Mouse (Mus musculus) intestine, embryonic 16.5 days (tissue): ENCODE data around the gene Ttf2. TPM values are rescaled to one million over a fixed set of nuclear protein-coding genes. Genes with fewer than 3 reads are reported as not detected.

Experiments
- ATAC-seq: fragments of 200-750 bp; cut with Nextera tagmentation; 2 replicates; pipeline ENCODE4 v1.8.0; 2017; ENCODE audit warnings: moderate TSS enrichment, moderate library complexity
- H3K27ac ChIP-seq: fragments of 300-500 bp; sonication (generic); 2 replicates; pipeline ENCODE4 v1.5.1; 2014; ENCODE audit warnings: mild to moderate bottlenecking, low read length
- H3K27me3 ChIP-seq: fragments of 300-500 bp; sonication (generic); replicated peaks from 2 replicates; pipeline ENCODE4 v1.6.1; 2014; ENCODE audit warnings: low read length, control low read depth, mixed read lengths; ENCODE audit not compliant: control insufficient read depth, insufficient read depth
- H3K36me3 ChIP-seq: fragments of 300-500 bp; sonication (generic); 2 replicates; pipeline ENCODE4 v1.6.1; 2014; ENCODE audit warnings: low read length, control low read depth; ENCODE audit not compliant: control insufficient read depth, insufficient read depth
- H3K4me1 ChIP-seq: fragments of 300-500 bp; sonication (generic); 2 replicates; pipeline ENCODE4 v1.6.1; 2014; ENCODE audit warnings: low read length, control low read depth, mixed read lengths; ENCODE audit not compliant: control insufficient read depth, insufficient read depth
- H3K4me2 ChIP-seq: fragments of 300-500 bp; sonication (generic); 2 replicates; pipeline ENCODE4 v1.6.1; 2014; ENCODE audit warnings: low read depth, low read length, control low read depth
- H3K4me3 ChIP-seq: fragments of 300-500 bp; sonication (generic); 2 replicates; pipeline ENCODE4 v1.5.1; 2014; ENCODE audit warnings: mild to moderate bottlenecking, low read length
- H3K9ac ChIP-seq: fragments of 300-500 bp; sonication (generic); 2 replicates; pipeline ENCODE4 v1.6.1; 2014; ENCODE audit warnings: low read depth, low read length
- H3K9me3 ChIP-seq: fragments of 300-500 bp; sonication (generic); 2 replicates; pipeline ENCODE4 v1.6.1; 2016; ENCODE audit warnings: low read length, control low read depth; ENCODE audit not compliant: control insufficient read depth
- WGBS: fragments of 180-500 bp; shearing (Covaris S2); extraction: QIAGEN DNeasy Blood & Tissue Kit; methylation state at CpG from one replicate; pipeline ENCODE4 v1.1.7; 2014; 5-methylcytosine and 5-hydroxymethylcytosine counted together
- polyA plus RNA-seq: library from polyadenylated mRNA; unstranded; fragments of >200 nt; fragmentation: Nextera tagmentation; extraction: Ambion mirVana; gene quantifications from 2 replicates; pipeline ENCODE4 v1.2.1, GENCODE M21; 2015

The Ttf2 gene
- polyA plus RNA-seq, 1 experiment from 2014 or later: 10.5 TPM

DNA sequence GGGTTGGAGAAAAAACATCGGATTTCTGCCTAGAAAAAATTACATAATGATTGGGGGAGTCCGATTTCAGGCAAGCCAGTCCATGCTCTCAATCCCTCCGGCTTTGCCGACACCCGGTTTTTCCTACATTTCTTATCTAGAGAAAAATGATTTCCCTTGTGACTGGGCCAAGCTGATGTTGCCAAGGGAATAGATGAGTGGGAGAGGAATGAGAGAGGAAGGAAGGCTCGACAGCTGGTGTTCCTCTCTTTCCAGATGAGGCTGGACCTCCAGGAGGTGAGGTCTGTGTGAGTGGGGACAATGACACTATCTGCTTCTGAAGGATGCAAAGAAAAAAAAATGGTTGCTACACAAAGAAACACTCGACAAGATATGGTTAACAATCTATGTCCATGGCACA lies 23.7 kb upstream of the Ttf2 start:
- Histone ChIP-seq H3K9ac (no peak overlapping the region), H3K27me3 (no peaks in the 10 kb centered on the region), H3K4me1 (0 out of 2 replicates have a peak, but pooled peaks cover 3% of the 10 kb centered on the region), H3K9me3 (no peaks in the 10 kb centered on the region), H3K4me2 (no peak overlapping the region), H3K36me3 (no peaks in the 10 kb centered on the region), H3K4me3 (no peak overlapping the region), H3K27ac (no peak overlapping the region)
- 68% methylated on average over 7 of the region's 7 CpGs for WGBS
- ATAC-seq: no peak

DNA sequence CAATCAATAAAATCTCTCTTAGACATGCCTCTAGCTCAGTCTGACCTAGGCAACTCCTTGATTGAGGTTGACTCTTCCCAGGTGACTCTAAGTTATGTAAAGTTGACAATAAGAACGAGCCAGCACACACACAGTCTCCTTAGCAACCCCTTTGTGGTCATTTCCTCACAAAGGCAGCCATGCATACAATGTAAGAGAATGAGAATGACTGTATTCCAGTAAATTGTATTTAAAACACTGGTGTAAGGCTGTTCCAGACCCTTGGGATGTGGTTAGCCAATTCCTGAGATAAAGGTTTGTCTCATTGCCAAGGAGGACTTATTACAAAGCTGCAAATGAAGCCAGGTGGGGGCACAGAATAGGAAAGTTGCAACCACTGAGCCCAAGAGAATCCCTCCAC lies 20.8 kb upstream of the Ttf2 start:
- no peak overlapping the region for H3K27ac ChIP-seq
- H3K36me3 ChIP-seq: no peaks in the 10 kb centered on the region
- H3K4me3 ChIP-seq: no peak overlapping the region
- H3K4me2 ChIP-seq: no peak overlapping the region
- H3K9ac ChIP-seq: no peak overlapping the region
- WGBS: 61% methylated on average over 1 of the region's 1 CpGs
- no peaks in the 10 kb centered on the region for H3K27me3 ChIP-seq
- no peak for ATAC-seq
- no peaks in the 10 kb centered on the region for H3K9me3 ChIP-seq
- 0 out of 2 replicates have a peak, but pooled peaks cover 3% of the 10 kb centered on the region for H3K4me1 ChIP-seq

DNA sequence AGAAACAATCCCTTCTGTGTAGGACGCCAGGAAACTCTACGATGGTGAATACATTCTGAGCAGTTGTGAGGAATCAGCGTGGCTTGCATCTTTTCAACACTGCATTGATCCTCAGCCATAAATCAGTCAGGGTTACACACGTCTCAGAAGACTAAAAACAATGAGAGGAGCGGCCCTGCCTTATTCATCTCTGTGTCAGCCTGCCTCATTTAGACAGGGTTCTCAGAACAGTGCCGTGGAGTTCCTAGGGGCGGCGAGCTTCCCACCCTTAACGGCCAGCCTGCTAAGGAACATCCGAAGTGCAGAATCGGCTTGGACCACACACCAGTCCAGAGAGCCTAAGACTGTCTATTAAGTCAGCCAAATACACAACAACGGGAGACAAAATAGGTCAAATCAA lies 20.0 kb upstream of the Ttf2 start:
- H3K27ac ChIP-seq: no peak overlapping the region
- ATAC-seq: no peak
- 31% methylated on average over 12 of the region's 12 CpGs for WGBS
- H3K4me1 ChIP-seq: 0 out of 2 replicates have a peak, but pooled peaks cover 3% of the 10 kb centered on the region
- no peak overlapping the region for H3K4me2 ChIP-seq
- no peaks in the 10 kb centered on the region for H3K9me3 ChIP-seq
- H3K4me3 ChIP-seq: no peak overlapping the region
- H3K9ac ChIP-seq: no peak overlapping the region
- H3K27me3 ChIP-seq: no peaks in the 10 kb centered on the region
- no peaks in the 10 kb centered on the region for H3K36me3 ChIP-seq

DNA sequence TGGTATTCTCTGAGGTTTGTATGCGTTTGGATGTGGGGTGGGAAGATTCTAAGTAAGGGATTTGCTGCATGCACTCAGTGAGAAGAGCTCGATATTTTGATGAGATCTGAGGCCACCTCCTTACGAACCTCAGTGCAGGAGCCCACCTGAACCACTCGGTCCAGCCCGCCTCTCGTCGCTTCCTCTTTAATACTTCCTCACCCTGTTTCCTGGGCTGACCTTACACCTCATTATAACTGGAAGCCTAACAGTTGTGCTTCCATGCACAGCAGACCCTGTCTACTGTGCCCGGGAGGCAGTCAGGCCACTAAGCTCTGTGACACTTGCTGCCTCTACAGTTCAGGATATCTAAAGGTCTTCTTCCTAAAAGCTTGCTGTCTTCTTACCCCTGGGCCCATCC lies 9.8 kb upstream of the Ttf2 start:
- H3K27me3 ChIP-seq: no peaks in the 10 kb centered on the region
- H3K9ac ChIP-seq: no peak overlapping the region
- ATAC-seq: no peak
- H3K4me1 ChIP-seq: no peaks in the 10 kb centered on the region
- no peaks in the 10 kb centered on the region for H3K9me3 ChIP-seq
- 84% methylated on average over 8 of the region's 8 CpGs for WGBS
- H3K4me3 ChIP-seq: no peak overlapping the region
- H3K4me2 ChIP-seq: no peak overlapping the region
- H3K36me3 ChIP-seq: no peaks in the 10 kb centered on the region
- H3K27ac ChIP-seq: no peak overlapping the region

DNA sequence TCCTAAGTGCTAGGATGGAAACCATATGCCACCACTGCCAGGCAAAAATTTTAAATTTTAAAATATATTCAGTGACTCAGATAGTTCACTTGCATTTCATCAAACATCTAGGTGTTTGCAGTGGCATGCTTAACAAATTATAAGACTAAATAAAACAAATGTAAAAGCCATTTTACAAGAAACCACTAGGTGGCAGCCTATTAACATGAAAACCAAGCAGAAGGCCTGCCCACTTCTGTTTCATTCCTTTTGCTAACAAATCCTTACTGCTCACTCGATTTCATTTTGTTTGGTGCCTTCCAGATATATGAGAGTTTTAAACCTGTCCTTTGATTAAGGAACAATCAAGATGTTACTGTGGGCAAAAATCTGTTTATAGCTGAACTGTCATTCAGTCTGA lies 4.4 kb upstream of the Ttf2 start:
- Histone ChIP-seq H3K36me3 (no peaks in the 10 kb centered on the region), H3K4me3 (no peak overlapping the region), H3K9me3 (no peaks in the 10 kb centered on the region), H3K4me2 (no peak overlapping the region), H3K9ac (no peak overlapping the region), H3K27ac (no peak overlapping the region), H3K4me1 (0 out of 2 replicates have a peak, but pooled peaks cover 4% of the 10 kb centered on the region), H3K27me3 (no peaks in the 10 kb centered on the region)
- no peak for ATAC-seq
- 0% methylated on average over 1 of the region's 1 CpGs for WGBS

DNA sequence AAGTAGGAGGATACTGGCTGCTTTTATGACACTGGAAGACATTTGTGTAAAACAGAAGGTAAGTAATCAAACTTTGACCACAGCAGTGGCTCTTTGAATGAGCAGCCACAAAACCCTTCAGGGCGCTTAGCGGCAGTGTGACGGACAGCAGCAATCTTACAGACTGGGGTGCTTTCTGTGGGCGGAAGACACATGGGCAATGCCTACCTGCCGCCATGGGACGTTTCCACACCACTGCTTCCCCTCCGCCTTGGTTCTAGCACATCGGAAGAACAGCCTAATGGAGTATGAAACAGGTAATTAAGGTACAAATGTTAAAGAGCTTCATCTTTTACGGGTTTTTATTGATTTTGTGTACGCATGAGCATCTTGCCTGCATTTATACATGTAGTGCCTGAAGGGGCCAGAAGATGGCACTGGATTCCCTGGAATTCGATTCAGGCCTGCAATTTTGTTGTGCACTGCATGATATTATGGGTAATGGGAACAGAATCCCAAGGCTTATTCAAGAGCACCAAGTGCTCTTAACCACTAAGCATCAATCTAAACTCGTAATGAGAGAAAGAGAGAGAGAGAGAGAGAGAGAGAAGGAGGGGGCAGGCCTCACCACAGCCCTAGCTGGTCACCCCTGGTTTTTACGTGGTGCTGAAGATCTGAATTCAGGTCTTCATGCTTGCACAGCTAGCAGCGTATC lies 5.5 kb downstream of the Ttf2 start:
- H3K4me3 ChIP-seq: no peak overlapping the region
- no peak for ATAC-seq
- H3K9me3 ChIP-seq: no peaks in the 10 kb centered on the region
- 80% methylated on average over 14 of the region's 14 CpGs for WGBS
- H3K9ac ChIP-seq: no peak overlapping the region
- H3K4me2 ChIP-seq: no peak overlapping the region
- no peak overlapping the region for H3K27ac ChIP-seq
- H3K4me1 ChIP-seq: no peaks in the 10 kb centered on the region
- peaks cover 9% of the 10 kb centered on the region; the same call in 1 of the 2 replicates for H3K36me3 ChIP-seq
- no peaks in the 10 kb centered on the region for H3K27me3 ChIP-seq

DNA sequence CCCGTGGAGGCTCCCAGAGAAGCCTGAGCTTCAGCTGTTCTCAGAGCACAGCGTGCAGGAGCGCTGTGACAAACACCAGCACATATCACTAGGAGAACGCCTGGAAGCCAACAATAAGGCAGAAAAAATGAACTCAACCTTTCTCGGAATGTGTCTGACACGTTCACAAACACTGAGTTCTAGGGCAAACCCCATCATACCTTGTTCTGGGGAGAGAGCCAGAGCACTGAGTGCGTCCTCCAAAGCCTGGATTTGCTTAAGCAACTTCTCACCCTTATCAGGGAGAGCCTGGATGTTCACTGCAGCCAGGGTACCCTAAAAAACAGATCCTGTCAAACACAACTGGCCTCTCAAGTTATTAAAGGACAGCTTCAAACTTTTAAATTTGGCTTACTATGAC lies 8.0 kb downstream of the Ttf2 start:
- no peak for ATAC-seq
- Histone ChIP-seq H3K4me3 (no peak overlapping the region), H3K9ac (no peak overlapping the region), H3K4me2 (no peak overlapping the region), H3K9me3 (no peaks in the 10 kb centered on the region), H3K4me1 (no peaks in the 10 kb centered on the region), H3K36me3 (peaks cover 9% of the 10 kb centered on the region; the same call in 1 of the 2 replicates), H3K27ac (no peak overlapping the region), H3K27me3 (no peaks in the 10 kb centered on the region)
- 90% methylated on average over 7 of the region's 7 CpGs for WGBS

DNA sequence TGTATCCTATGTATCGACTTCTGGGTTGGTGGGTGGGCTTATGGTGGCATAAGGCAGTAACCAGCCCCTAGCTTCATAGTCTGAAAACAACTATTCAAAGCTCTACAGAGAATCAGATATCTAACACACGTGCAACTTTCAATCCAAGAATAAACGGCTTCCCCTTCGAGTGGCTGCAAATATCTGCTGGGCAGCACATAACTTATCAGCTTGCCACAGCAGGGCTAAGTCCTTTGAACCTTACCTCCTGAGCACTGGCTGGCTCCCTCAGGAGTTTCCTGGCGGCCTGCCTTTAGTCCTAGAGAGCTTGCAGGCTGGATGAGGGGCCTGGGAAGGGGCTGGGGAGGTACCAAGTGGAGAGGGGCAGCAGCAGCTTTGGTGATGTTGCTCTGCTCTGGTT lies 8.5 kb downstream of the Ttf2 start:
- no peak overlapping the region for H3K4me3 ChIP-seq
- ATAC-seq: no peak
- WGBS: 63% methylated on average over 5 of the region's 5 CpGs
- H3K9me3 ChIP-seq: no peaks in the 10 kb centered on the region
- no peak overlapping the region for H3K27ac ChIP-seq
- H3K9ac ChIP-seq: no peak overlapping the region; the same call in 1 of the 2 replicates
- no peak overlapping the region for H3K4me2 ChIP-seq
- peaks cover 9% of the 10 kb centered on the region; the same call in 1 of the 2 replicates for H3K36me3 ChIP-seq
- H3K4me1 ChIP-seq: no peaks in the 10 kb centered on the region
- no peaks in the 10 kb centered on the region for H3K27me3 ChIP-seq

DNA sequence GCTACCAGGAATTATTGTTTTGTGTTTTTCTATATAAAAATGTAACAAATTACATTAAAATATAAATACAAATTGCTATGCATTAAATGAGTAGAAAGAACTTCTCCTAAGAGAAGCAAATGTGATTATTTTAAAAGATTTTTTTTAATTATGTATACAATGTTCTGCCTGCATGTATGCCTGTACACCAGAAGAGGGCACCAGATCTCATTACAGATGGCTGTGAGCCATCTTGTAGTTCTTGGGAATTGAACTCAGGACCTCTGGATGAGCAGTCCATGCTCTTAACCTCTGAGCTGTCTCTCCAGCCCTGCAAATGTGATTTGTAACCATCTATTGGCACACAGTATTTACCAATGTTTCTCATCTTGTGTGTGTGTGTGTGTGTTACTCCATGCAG lies 14.8 kb downstream of the Ttf2 start:
- H3K27me3 ChIP-seq: no peaks in the 10 kb centered on the region

DNA sequence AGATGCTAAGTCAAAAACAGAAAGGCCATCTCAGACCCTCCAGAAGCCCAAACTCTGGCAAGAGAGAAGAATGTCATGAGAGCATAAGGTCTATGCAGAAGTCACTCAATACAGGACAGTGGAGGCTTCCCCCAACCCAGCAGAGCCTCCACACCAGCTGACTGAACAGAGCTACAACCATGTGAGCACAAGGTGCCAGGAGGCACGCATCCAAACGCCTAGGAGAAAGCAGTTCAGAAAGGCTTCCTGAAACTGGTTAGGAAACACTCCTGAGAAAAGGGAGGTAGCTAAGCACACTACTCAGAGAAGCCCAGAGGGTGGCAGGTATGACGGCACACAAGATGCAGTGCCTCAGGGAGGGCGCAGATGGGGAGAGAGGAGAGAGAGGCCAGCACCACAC lies 17.9 kb downstream of the Ttf2 start:
- no peak for ATAC-seq
- WGBS: 92% methylated on average over 4 of the region's 4 CpGs
- Histone ChIP-seq H3K4me1 (no peaks in the 10 kb centered on the region), H3K4me2 (no peak overlapping the region), H3K4me3 (no peak overlapping the region), H3K9me3 (no peaks in the 10 kb centered on the region), H3K36me3 (peaks cover 10% of the 10 kb centered on the region; the same call in 1 of the 2 replicates), H3K27ac (no peak overlapping the region), H3K27me3 (no peaks in the 10 kb centered on the region), H3K9ac (no peak overlapping the region)

More for the DNA sequence above, 14.8 kb downstream of the Ttf2 start:
- no peaks in the 10 kb centered on the region for H3K4me1 ChIP-seq
- H3K4me2 ChIP-seq: no peak overlapping the region
- peaks cover 5% of the 10 kb centered on the region; the same call in 1 of the 2 replicates for H3K36me3 ChIP-seq
- no peaks in the 10 kb centered on the region for H3K9me3 ChIP-seq
- H3K27ac ChIP-seq: no peak overlapping the region
- H3K4me3 ChIP-seq: no peak overlapping the region
- no peak overlapping the region for H3K9ac ChIP-seq
- ATAC-seq: no peak
